Mouse (Mus musculus) kidney, postnatal 0 days (tissue): ENCODE measurements around the gene Fbxo11. TPM values are rescaled to one million over a fixed set of nuclear protein-coding genes. Genes with fewer than 3 reads are reported as not detected.
A peak's percentile ranks its signal among the peaks of the same experiment; 100 is the strongest.

Source experiments
- ATAC-seq: fragments of 200-750 bp; cut with Nextera tagmentation; replicated peaks from 2 replicates; pipeline ENCODE4 v1.8.0; 2017; ENCODE audit warnings: low read depth, moderate number of reproducible peaks, moderate TSS enrichment, moderate library complexity; ENCODE audit not compliant: low FRiP score
- DNase-seq: peaks from one replicate; pipeline ENCODE4 v3.0.0-alpha.2; 2016; ENCODE audit warnings: low spot score
- H3K27ac ChIP-seq: fragments of 300-500 bp; sonication (generic); 2 replicates; pipeline ENCODE4 v1.5.1; 2014; ENCODE audit warnings: mild to moderate bottlenecking
- H3K27me3 ChIP-seq: fragments of 300-500 bp; sonication (generic); 2 replicates; pipeline ENCODE4 v1.6.1; 2014; ENCODE audit warnings: low read length, mixed read lengths; ENCODE audit not compliant: insufficient read depth
- H3K36me3 ChIP-seq: fragments of 300-500 bp; sonication (generic); 2 replicates; pipeline ENCODE4 v1.6.1; 2014; ENCODE audit warnings: low read length, mixed read lengths; ENCODE audit not compliant: insufficient read depth
- H3K4me1 ChIP-seq: fragments of 300-500 bp; sonication (generic); replicated peaks from 2 replicates; pipeline ENCODE4 v1.6.1; 2014; ENCODE audit warnings: antibody characterized with exemption, low read length, mixed read lengths; ENCODE audit not compliant: insufficient read depth
- H3K4me2 ChIP-seq: fragments of 300-500 bp; sonication (generic); 2 replicates; pipeline ENCODE4 v1.6.1; 2014; ENCODE audit warnings: mild to moderate bottlenecking, low read length, moderate library complexity, mixed read lengths
- H3K4me3 ChIP-seq: fragments of 300-500 bp; sonication (generic); replicated peaks from 2 replicates; pipeline ENCODE4 v1.5.1; 2014; ENCODE audit warnings: low read depth, low read length
- H3K9ac ChIP-seq: fragments of 300-500 bp; sonication (generic); 2 replicates; pipeline ENCODE4 v1.6.1; 2014; ENCODE audit warnings: low read depth, low read length
- H3K9me3 ChIP-seq: fragments of 300-500 bp; sonication (generic); replicated peaks from 2 replicates; pipeline ENCODE4 v1.6.1; 2016; ENCODE audit warnings: low read length, inconsistent platforms, mixed read lengths
- CTCF ChIP-seq: IDR thresholded peaks from 2 replicates; pipeline ENCODE4 v1.5.1; 2016; ENCODE audit warnings: antibody characterized with exemption, low read depth, mild to moderate bottlenecking, moderate library complexity
- WGBS: fragments of 180-500 bp; shearing (Covaris S2); extraction: QIAGEN DNeasy Blood & Tissue Kit; methylation state at CpG from one replicate; pipeline ENCODE4 v1.1.7; 2014; 5-methylcytosine and 5-hydroxymethylcytosine counted together
- polyA plus RNA-seq: library from polyadenylated mRNA; unstranded; fragments of >200 nt; fragmentation: Nextera tagmentation; extraction: Ambion mirVana; gene quantifications from 2 replicates; pipeline ENCODE4 v1.2.1, GENCODE M21; 2015

Gene Fbxo11
- polyA plus RNA-seq, 1 experiment from 2014 or later, result 16.2 TPM

GRCm38 (mm10) chr17:88061942-88062341, 3.1 kb downstream of the Fbxo11 start:
- ATAC-seq (no peak), DNase-seq (no peak)
- Histone ChIP-seq H3K9me3 (no peaks in the 10 kb centered on the region), H3K4me2 (no peak overlapping the region), H3K9ac (no peak overlapping the region), H3K27me3 (no peaks in the 10 kb centered on the region), H3K4me3 (no peak overlapping the region), H3K4me1 (0 out of 2 replicates have a peak, but pooled peaks cover 6% of the 10 kb centered on the region), H3K27ac (no peak overlapping the region), H3K36me3 (no peaks in the 10 kb centered on the region)
- WGBS, result 71% methylated on average over 3 of the region's 3 CpGs
- no peak for TF ChIP-seq CTCF

GRCm38 (mm10) chr17:88058280-88058679, 6.8 kb downstream of the Fbxo11 start:
- 65% methylated on average over 2 of the region's 2 CpGs for WGBS
- no peaks in the 10 kb centered on the region for H3K27me3 ChIP-seq
- H3K36me3 ChIP-seq, result no peaks in the 10 kb centered on the region
- H3K27ac ChIP-seq, result no peak overlapping the region
- no peak overlapping the region for H3K4me3 ChIP-seq
- no peaks in the 10 kb centered on the region for H3K9me3 ChIP-seq
- no peak overlapping the region; the same call in 1 of the 2 replicates for H3K4me2 ChIP-seq
- ATAC-seq (no peak), DNase-seq (no peak)
- 0 out of 2 replicates have a peak, but pooled peaks cover 6% of the 10 kb centered on the region for H3K4me1 ChIP-seq
- H3K9ac ChIP-seq, result no peak overlapping the region
- no peak for TF ChIP-seq CTCF

DNA sequence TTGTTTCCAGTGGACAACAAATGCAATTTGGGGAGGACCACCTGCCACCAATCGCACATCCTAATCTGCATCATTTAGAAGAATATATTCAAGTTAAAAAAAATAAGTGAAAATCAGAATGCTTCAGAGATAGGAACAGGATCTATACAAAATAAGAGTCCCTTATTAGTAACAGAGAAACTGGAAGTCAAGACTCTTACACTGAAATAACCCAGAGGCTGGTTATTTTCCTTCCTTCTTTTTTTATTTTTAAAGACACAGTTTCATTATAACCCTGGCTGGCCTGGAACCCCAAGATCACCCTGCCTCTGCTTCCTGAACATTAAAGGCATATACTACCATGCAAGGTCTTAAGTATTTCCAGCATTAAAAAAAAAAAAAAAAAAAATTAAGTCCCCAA, 7.2 kb downstream of the Fbxo11 start:
- no peak overlapping the region for H3K4me3 ChIP-seq
- no peak overlapping the region for H3K27ac ChIP-seq
- ATAC-seq, result no peak
- no peak overlapping the region for H3K9ac ChIP-seq
- WGBS, result 87% methylated on average over 1 of the region's 1 CpGs
- no peaks in the 10 kb centered on the region for H3K27me3 ChIP-seq
- TF ChIP-seq CTCF, result no peak
- 0 out of 2 replicates have a peak, but pooled peaks cover 6% of the 10 kb centered on the region for H3K4me1 ChIP-seq
- DNase-seq, result peak; percentile 88
- no peaks in the 10 kb centered on the region for H3K36me3 ChIP-seq
- H3K4me2 ChIP-seq, result no peak overlapping the region; the same call in 1 of the 2 replicates
- no peaks in the 10 kb centered on the region for H3K9me3 ChIP-seq

GRCm38 (mm10) chr17:88051679-88052078, 13.4 kb downstream of the Fbxo11 start:
- DNase-seq, result no peak
- no peaks in the 10 kb centered on the region for H3K36me3 ChIP-seq
- no peak for ATAC-seq
- no peak overlapping the region for H3K4me3 ChIP-seq
- no peak overlapping the region for H3K27ac ChIP-seq
- H3K9ac ChIP-seq, result no peak overlapping the region
- H3K9me3 ChIP-seq, result no peaks in the 10 kb centered on the region
- no peak for TF ChIP-seq CTCF
- no peak overlapping the region for H3K4me2 ChIP-seq
- H3K27me3 ChIP-seq, result no peaks in the 10 kb centered on the region
- 93% methylated on average over 4 of the region's 4 CpGs for WGBS
- no peaks in the 10 kb centered on the region for H3K4me1 ChIP-seq

- no peak for ATAC-seq
- no peak overlapping the region for H3K4me2 ChIP-seq
- H3K4me1 ChIP-seq, result no peaks in the 10 kb centered on the region
- no peaks in the 10 kb centered on the region for H3K9me3 ChIP-seq
- TF ChIP-seq CTCF, result no peak
- H3K36me3 ChIP-seq, result no peaks in the 10 kb centered on the region
- H3K9ac ChIP-seq, result no peak overlapping the region
- no peak for DNase-seq
- no peaks in the 10 kb centered on the region for H3K27me3 ChIP-seq
- WGBS, result 78% methylated on average over 1 of the region's 1 CpGs
- no peak overlapping the region for H3K4me3 ChIP-seq
- H3K27ac ChIP-seq, result no peak overlapping the region
These were observed 14.2 kb downstream of the Fbxo11 start for GRCm38 (mm10) chr17:88050892-88051291.

DNA sequence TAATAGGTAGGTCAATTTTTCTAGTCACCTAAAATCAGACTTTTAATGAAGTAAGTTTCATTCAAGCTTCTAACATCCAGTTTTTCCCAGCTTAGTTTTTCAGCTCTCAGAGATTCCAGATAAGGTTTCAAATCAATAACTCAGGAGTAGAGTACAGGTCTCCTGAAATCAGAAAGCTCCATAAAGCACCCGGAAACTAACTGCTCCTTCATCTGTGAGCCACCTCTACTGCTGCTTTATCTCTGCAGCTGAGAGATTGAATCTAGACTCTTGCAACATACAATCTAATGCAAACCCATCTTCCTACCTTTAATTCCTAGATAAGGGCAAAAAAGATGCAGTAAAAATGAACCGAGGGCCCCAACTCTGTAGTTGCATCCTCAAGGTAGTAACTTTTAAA, 14.8 kb downstream of the Fbxo11 start:
- Histone ChIP-seq H3K27ac (no peak overlapping the region), H3K4me1 (0 out of 2 replicates have a peak, but pooled peaks cover 3% of the 10 kb centered on the region), H3K4me2 (no peak overlapping the region), H3K4me3 (no peak overlapping the region), H3K27me3 (no peaks in the 10 kb centered on the region), H3K9me3 (no peaks in the 10 kb centered on the region), H3K9ac (no peak overlapping the region), H3K36me3 (no peaks in the 10 kb centered on the region)
- no peak for ATAC-seq
- no peak for TF ChIP-seq CTCF
- 89% methylated on average over 2 of the region's 2 CpGs for WGBS
- DNase-seq, result no peak
